Mouse (Mus musculus) kidney, adult 2 months (tissue): ENCODE results near the gene Sp7.

Experiments
- CTCF ChIP-seq: fragments of 200-500 bp; conservative IDR thresholded peaks from 2 replicates; pipeline ENCODE4 v1.5.1; 2011; ENCODE audit warnings: low read depth, mild to moderate bottlenecking, control low read depth, low read length, moderate library complexity, mixed read lengths; ENCODE audit not compliant: insufficient read depth, insufficient read length
- POLR2A ChIP-seq: fragments of 200-500 bp; IDR thresholded peaks from one replicate; pipeline ENCODE4 v1.6.1; 2011; ENCODE audit warnings: low read depth, low read length, control low read depth

DNA sequence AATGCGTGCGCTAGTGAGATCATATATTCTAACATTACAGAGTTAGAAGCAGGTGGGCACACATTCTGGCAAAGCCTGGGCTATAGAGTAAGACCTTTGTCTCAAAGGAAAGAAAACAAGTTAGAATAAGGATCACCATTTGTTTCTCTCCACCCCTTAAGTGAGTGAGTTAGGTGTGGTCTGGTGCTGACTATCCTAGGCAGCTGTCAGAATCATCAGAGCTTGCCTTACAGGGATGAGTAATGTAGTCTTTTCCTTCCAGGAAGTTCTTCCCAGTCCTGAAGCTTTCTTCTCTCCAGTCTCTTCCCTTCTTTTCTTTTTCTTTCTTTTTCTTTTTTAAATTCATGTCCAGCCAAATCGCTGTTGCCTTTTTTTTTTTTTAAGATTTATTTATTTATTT lies 35.2 kb upstream of the Sp7 start:
- no peak for TF ChIP-seq CTCF
- TF ChIP-seq POLR2A = no peak
